Mouse (Mus musculus) thymus, postnatal 14 days (tissue): ENCODE data around the gene Kcnj13.

Source experiments
- DNase-seq: peaks from one replicate; pipeline ENCODE4 v3.0.0; 2021

Kcnj13 gene

GRCm38 (mm10) chr1:87394594-87394993 lies at the start of gene Kcnj13:
Gene Kcnj13 (minus strand): TSS chr1:87394729.
- no peak for DNase-seq

GRCm38 (mm10) chr1:87436583-87436982 lies 42.1 kb upstream of the Kcnj13 start:
- DNase-seq = no peak

DNA sequence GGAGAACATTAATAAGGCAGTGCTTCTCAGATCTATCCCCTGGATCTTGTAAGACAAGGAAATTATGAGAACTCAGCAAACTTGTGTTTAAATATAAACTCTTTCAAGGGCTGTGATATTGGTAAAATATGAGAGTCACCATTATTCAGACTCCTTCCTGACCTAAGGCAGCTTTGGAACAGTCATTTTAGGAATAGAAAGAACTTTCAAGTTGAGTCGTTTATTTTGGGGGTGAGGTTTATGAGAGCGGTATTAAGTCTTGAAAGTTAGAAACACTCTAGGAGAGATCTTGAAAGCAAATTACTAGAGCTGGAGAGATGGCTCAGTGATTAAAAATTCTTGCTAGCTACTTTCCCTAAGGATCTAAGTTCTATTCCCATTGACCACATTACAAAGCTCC lies 40.6 kb upstream of the Kcnj13 start:
- no peak for DNase-seq

DNA sequence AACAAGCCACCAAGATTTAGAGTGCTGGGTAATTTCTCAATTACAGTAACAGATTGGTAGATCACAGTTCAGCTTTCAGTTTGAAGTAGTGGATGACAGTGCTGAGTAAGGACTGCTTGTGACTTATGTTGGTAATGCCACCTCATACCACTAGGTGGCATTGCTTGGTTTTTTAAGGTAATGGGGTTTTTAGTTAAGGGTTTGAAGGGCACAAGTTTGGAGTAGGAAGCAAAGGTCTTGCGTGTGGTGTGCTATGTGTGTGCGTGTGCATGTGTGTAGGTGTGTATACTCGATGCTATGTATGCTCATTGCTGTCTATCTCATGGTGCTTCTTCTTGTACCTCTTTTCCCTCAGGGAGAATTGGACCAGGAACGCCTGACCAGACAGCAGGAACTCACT lies 24.2 kb upstream of the Kcnj13 start:
- DNase-seq = peak; percentile 27

- DNase-seq = no peak
Observed at GRCm38 (mm10) chr1:87409380-87409779, 14.9 kb upstream of the Kcnj13 start.

DNA sequence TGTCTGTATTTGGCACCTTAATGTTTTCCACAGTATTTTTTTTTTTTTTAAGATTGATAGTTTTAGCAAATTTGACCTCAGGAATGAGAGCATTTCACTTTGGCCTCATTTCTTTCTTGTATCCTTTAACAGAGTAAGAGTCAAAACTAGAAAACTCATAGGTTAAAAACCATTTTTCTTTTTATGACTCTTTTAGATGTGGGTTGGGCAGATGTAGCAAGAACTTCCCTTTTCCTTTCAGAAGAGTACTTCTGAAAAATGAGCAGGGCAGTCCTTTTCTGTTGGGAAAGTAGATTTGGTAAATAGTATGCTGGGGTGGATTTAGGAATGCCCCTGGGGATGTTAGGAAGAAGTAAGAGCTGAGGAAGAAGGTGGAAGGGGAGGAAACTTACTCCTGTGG lies 11.5 kb upstream of the Kcnj13 start:
- no peak for DNase-seq

- no peak for DNase-seq
Observed at GRCm38 (mm10) chr1:87404710-87405109, 10.2 kb upstream of the Kcnj13 start.

- DNase-seq = no peak
Observed at GRCm38 (mm10) chr1:87396923-87397586, 2.5 kb upstream of the Kcnj13 start.

DNA sequence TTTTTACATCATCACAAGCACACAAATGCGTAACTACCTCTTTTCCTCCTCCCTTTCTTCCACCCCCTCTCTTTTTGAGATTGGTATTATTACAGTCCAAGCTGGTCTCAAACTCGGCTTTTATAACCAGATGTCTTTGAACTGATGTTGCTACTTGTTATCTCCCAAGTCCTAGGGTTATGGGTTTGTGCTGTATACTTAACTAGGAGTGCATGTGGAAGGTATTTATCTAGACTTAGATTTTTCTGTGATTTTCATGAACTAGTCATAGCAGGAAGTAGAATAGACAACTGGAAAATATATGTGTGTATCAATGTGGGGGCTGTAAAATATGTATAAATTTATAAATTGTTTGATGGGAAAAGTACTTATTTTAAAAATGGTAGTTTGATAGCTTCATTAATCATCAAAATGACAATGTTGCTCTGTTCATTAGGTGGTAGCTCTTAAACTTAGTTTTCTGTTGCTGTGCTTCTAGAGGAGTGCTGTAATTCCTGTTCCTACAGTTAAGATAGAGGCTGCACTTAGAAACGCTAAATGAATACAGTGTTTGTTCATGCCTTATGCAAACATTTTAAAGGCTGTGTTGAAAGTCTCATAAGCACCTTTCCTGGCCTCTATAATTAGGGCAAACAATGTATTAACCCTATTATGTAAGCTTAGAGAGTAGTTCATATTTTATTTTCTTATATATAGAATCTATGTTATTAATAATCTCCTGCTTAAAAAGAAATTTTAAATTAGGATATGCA lies 909 bp downstream of the Kcnj13 start:
- no peak for DNase-seq

GRCm38 (mm10) chr1:87386436-87387092 lies 8.0 kb downstream of the Kcnj13 start:
- DNase-seq = no peak

- DNase-seq = no peak
Observed at GRCm38 (mm10) chr1:87381152-87381551, 13.4 kb downstream of the Kcnj13 start.

- DNase-seq = no peak
Observed at GRCm38 (mm10) chr1:87379919-87380318, 14.6 kb downstream of the Kcnj13 start.

DNA sequence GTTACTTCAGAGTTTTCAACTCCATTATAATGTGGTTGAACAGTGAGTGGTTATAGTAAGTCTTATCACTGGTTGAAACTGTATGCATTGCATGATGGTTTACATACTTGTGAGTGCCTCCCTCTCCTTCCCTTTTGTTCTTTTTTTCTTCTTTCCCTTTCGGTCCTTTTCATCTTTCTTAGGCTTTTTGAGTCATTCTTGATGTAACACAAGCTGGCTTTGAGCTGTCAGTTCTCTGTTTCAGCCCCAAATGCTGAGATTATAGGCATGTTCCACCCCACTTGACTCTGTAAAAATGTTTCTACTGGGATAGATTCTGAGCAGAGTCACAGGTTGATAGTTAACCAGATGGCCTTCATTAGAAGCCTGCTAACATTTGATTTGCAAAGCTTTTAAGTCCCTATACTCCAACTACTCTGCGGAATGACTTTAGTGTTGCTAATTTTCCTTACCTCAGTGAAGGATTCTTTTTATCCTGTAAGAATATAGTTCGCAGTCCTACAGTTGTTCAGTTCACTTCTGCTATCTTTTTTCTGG lies 16.4 kb downstream of the Kcnj13 start:
- DNase-seq = no peak

DNA sequence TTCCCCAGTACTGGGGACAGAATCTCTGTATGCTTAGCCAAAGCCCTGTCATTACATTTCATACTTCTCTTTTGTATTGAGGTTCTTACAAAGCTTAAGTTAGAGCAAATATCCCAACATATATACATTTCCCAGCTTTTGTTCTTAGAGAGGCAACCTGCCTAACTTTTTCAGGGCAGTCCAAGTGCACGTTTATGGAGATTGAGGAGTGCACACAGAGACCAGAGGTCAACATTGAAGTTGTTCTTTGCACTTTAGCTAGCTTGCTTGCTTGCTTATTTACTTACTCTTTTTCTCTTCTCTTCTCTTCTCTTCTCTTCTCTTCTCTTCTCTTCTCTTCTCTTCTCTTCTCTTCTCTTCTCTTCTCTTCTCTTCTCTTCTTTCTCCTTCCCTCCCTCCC lies 34.3 kb downstream of the Kcnj13 start:
- DNase-seq = no peak

GRCm38 (mm10) chr1:87350576-87350975 lies 44.0 kb downstream of the Kcnj13 start:
- DNase-seq = no peak
